ENCODE assay signal across 26 mouse cellular contexts in the genomic region with DNA sequence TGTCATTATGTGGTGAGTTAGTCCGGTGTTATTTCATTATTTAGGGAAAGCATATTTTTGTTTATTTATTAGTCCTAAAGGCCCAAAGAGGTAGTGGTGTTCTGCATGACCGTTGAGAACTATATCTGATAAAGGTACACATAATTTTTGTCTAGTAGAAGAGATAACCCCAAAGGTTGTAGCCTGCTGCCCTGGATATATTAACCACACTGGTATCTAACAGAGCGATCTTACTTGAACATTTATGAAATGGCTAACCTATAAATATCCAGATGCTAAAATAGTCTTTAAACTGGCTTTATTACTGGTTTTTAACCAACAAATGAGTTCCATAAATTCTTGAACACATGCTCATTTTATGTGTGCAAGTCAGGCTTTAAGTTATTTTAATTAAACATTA.
DNase-seq lines count a peak whose midpoint lies in the region; ATAC-seq and TF ChIP-seq lines count a peak whose summit lies in the region.
"Had no signal": no experiment of that assay in that cellular context is flagged by ENCODE, and none has a peak within 500 bp of the region (broad histone marks: within the 10 kb centered on the region; RNA-seq: fewer than 3 reads in every experiment).

No protein-coding gene starts in this region.

- no peak for DNase-seq in liver, embryonic 14.5 days (ENCODE audit: low read depth in 3 of 3, low spot score in 3 of 3)
- DNase-seq in liver: no peak
- DNase-seq in MEL (ENCODE audit: low read depth, low spot score): no peak
- no peak for DNase-seq in heart, adult 9 months (ENCODE audit: low spot score in 2 of 2)
- DNase-seq: adrenal gland, adult 2 months; adrenal gland, postnatal 10 days; adrenal gland, postnatal 25 days; B cell, adult 2 months; cerebellum, adult 11 months; cerebellum, adult 18-20 months; cerebellum, adult 8-10 months; cerebellum, adult 9-11 months; cerebellum, postnatal 14 days; cerebellum, postnatal 36 days; embryo, embryonic 11 days had no signal

- no peak for ATAC-seq in liver, embryonic 14.5 days (ENCODE audit: insufficient read depth)
- peak; percentile 60 for ATAC-seq in megakaryocyte-erythroid progenitor cell, adult 5-6 weeks (replicated peaks; ENCODE audit: low FRiP score, low TSS enrichment, poor library complexity, severe bottlenecking)
- ATAC-seq: CD4-positive, CD25-positive, alpha-beta regulatory T cell, adult 4 months; forebrain, embryonic 14.5 days; forebrain, embryonic 16.5 days had no signal

- no peak overlapping the region for H3K4me2 ChIP-seq in liver, embryonic 14.5 days (ENCODE audit: low read depth)
- H3K4me2 ChIP-seq: embryonic facial prominence, embryonic 13.5 days; embryonic facial prominence, embryonic 15.5 days; forebrain, embryonic 12.5 days had no signal

- TF ChIP-seq EP300 in liver, embryonic 14.5 days (IDR thresholded peaks at IDR 0.05; ENCODE audit: low read depth): peak; percentile 19; the same call in 1 of the 2 replicates
- TF ChIP-seq EP300 in MEL (IDR thresholded peaks at IDR 0.05; ENCODE audit: low read depth in 1 of 2, low read length in 2 of 2): peak; percentile 62 to 65; a peak in 3 of 4 replicates

- no peaks in the 10 kb centered on the region for H3K27me3 ChIP-seq in liver, embryonic 14.5 days (ENCODE audit: control insufficient read depth, insufficient read depth, low read length)
- H3K27me3 ChIP-seq in MEL (ENCODE audit: control insufficient read depth in 1 of 2, insufficient read depth in 2 of 2, low read length in 2 of 2): no peaks in the 10 kb centered on the region
- H3K27me3 ChIP-seq: CH12.LX; embryonic facial prominence, embryonic 13.5 days; embryonic facial prominence, embryonic 15.5 days; forebrain, embryonic 12.5 days had no signal

- no peak overlapping the region for H3K4me3 ChIP-seq in liver, embryonic 14.5 days (ENCODE audit: insufficient read depth in 1 of 2, low read depth in 2 of 2, low read length in 2 of 2)
- H3K4me3 ChIP-seq in MEL (ENCODE audit: control insufficient read depth in 1 of 2, insufficient read depth in 1 of 2, low read depth in 2 of 2, low read length in 2 of 2): no peak overlapping the region
- H3K4me3 ChIP-seq: embryonic facial prominence, embryonic 13.5 days; embryonic facial prominence, embryonic 15.5 days; erythroblast, embryonic 14.5 days; forebrain, embryonic 10.5 days; forebrain, embryonic 12.5 days had no signal

- no peak for TF ChIP-seq CTCF in liver, embryonic 14.5 days (IDR thresholded peaks at IDR 0.05; ENCODE audit: low read depth)
- TF ChIP-seq CTCF in MEL (IDR thresholded peaks at IDR 0.05 in 2 of 3, conservative IDR thresholded peaks at IDR 0.05 in 1 of 3; ENCODE audit: control insufficient read depth in 1 of 3, insufficient read depth in 1 of 3, low read depth in 2 of 3, low read length in 3 of 3, poor library complexity in 1 of 3, severe bottlenecking in 1 of 3): no peak

- no peaks in the 10 kb centered on the region for H3K36me3 ChIP-seq in liver, embryonic 14.5 days (replicated peaks; ENCODE audit: control insufficient read depth, insufficient read depth, low read depth)
- H3K36me3 ChIP-seq in MEL (ENCODE audit: control insufficient read depth in 1 of 2, insufficient read depth in 2 of 2, low read length in 2 of 2): peaks cover 0 to 11% of the 10 kb centered on the region in 2 experiments; a peak in 2 of 4 replicates
- H3K36me3 ChIP-seq: embryonic facial prominence, embryonic 13.5 days; embryonic facial prominence, embryonic 15.5 days; forebrain, embryonic 10.5 days; forebrain, embryonic 12.5 days; G1E had no signal

- WGBS in liver, embryonic 14.5 days (ENCODE audit: insufficient replicate concordance): 57% methylated on average over 3 of the region's 3 CpGs

- TF ChIP-seq RAD21 in MEL (IDR thresholded peaks at IDR 0.05; ENCODE audit: low read depth, low read length): no peak

- H3K79me2 ChIP-seq in MEL (ENCODE audit: control insufficient read depth, insufficient read depth, low read length, poor library complexity): no peaks in the 10 kb centered on the region

- no peak overlapping the region for H3K27ac ChIP-seq in liver, embryonic 14.5 days
- no peak overlapping the region for H3K27ac ChIP-seq in MEL (ENCODE audit: control insufficient read depth, low read depth, low read length)
- H3K27ac ChIP-seq: embryonic facial prominence, embryonic 13.5 days; embryonic facial prominence, embryonic 15.5 days; forebrain, embryonic 10.5 days; forebrain, embryonic 12.5 days had no signal

- 0 out of 4 replicates have a peak, but pooled peaks cover 0 to 3% of the 10 kb centered on the region in 2 experiments for H3K4me1 ChIP-seq in liver, embryonic 14.5 days (replicated peaks; ENCODE audit: control insufficient read depth in 2 of 2, insufficient read depth in 2 of 2, low read length in 1 of 2)
- peaks cover 3 to 19% of the 10 kb centered on the region in 2 experiments; a peak in 3 of 4 replicates for H3K4me1 ChIP-seq in MEL (ENCODE audit: control insufficient read depth in 1 of 2, insufficient read depth in 2 of 2, low read length in 2 of 2)
- H3K4me1 ChIP-seq: forebrain, embryonic 10.5 days; forebrain, embryonic 12.5 days had no signal

- no peak overlapping the region for H3K9ac ChIP-seq in liver, embryonic 14.5 days (replicated peaks)
- no peak overlapping the region for H3K9ac ChIP-seq in MEL (ENCODE audit: control insufficient read depth, low read depth, low read length, poor library complexity, severe bottlenecking)
- H3K9ac ChIP-seq: embryonic facial prominence, embryonic 13.5 days; embryonic facial prominence, embryonic 15.5 days; forebrain, embryonic 12.5 days had no signal

- TF ChIP-seq POLR2A in MEL (IDR thresholded peaks at IDR 0.05; ENCODE audit: control insufficient read depth in 1 of 2, insufficient read depth in 1 of 2, low read depth in 1 of 2, low read length in 2 of 2, poor library complexity in 1 of 2): no peak

- H3K9me3 ChIP-seq in liver, embryonic 14.5 days (ENCODE audit: control insufficient read depth, low read length): no peaks in the 10 kb centered on the region
- H3K9me3 ChIP-seq in MEL (replicated peaks; ENCODE audit: insufficient read depth, low read length): no peaks in the 10 kb centered on the region
- H3K9me3 ChIP-seq: embryonic facial prominence, embryonic 13.5 days; embryonic facial prominence, embryonic 15.5 days; forebrain, embryonic 10.5 days; forebrain, embryonic 12.5 days had no signal

TF ChIP-seq in MEL, 35 proteins besides CTCF, POLR2A, EP300 and RAD21:
- no peak for TF ChIP-seq SMC3 (IDR thresholded peaks at IDR 0.05; ENCODE audit: low read depth, low read length)
- no peak for TF ChIP-seq CHD2 (IDR thresholded peaks at IDR 0.05; ENCODE audit: low read length)
- no peak for TF ChIP-seq MYB (IDR thresholded peaks at IDR 0.05; ENCODE audit: low read depth, low read length)
- TF ChIP-seq ZKSCAN1 (IDR thresholded peaks at IDR 0.05; ENCODE audit: low read depth, low read length): no peak
- TF ChIP-seq TCF12 (IDR thresholded peaks at IDR 0.05; ENCODE audit: low read depth, low read length): peak; percentile 72
- TF ChIP-seq ZNF384 (IDR thresholded peaks at IDR 0.05; ENCODE audit: low read depth, low read length): no peak
- TF ChIP-seq MEF2A (IDR thresholded peaks at IDR 0.05; ENCODE audit: extremely low read depth, insufficient replicate concordance, low read depth, low read length, poor library complexity, severe bottlenecking): peak; percentile 70; the same call in 1 of the 2 replicates
- TF ChIP-seq ETS1 (IDR thresholded peaks at IDR 0.05; ENCODE audit: low read depth, low read length): 0 out of 2 replicates have a peak, but pooled peaks have one; percentile 15
- TF ChIP-seq GATA1 (IDR thresholded peaks at IDR 0.05; ENCODE audit: low read depth, low read length): peak; percentile 51; the same call in 1 of the 2 replicates
- no peak for TF ChIP-seq HCFC1 (IDR thresholded peaks at IDR 0.05; ENCODE audit: low read depth, low read length)
- no peak for TF ChIP-seq USF1 (IDR thresholded peaks at IDR 0.05; ENCODE audit: low read depth, low read length)
